Mouse (Mus musculus) kidney, adult 2 months (tissue): ENCODE results near the gene Rfc5. TPM values are rescaled to one million over a fixed set of nuclear protein-coding genes. Genes with fewer than 3 reads are reported as not detected.

Source experiments
- DNase-seq: peaks from one replicate; pipeline ENCODE4 v3.0.0; 2021
- H3K27ac ChIP-seq: fragments of 200-500 bp; 2 replicates; pipeline ENCODE4 v1.5.1; 2012; ENCODE audit warnings: low read depth, low read length, control low read depth, inconsistent platforms; ENCODE audit not compliant: insufficient read depth
- H3K27me3 ChIP-seq: fragments of 200-500 bp; replicated peaks from 2 replicates; pipeline ENCODE4 v1.6.1; 2012; ENCODE audit warnings: mild to moderate bottlenecking, moderate library complexity, low read length, inconsistent platforms; ENCODE audit not compliant: control insufficient read depth, insufficient read depth
- H3K36me3 ChIP-seq: fragments of 200-500 bp; 2 replicates; pipeline ENCODE4 v1.6.1; 2012; ENCODE audit warnings: mild to moderate bottlenecking, moderate library complexity, low read length, inconsistent platforms; ENCODE audit not compliant: control insufficient read depth, insufficient read depth
- H3K4me1 ChIP-seq: fragments of 200-500 bp; 2 replicates; pipeline ENCODE4 v1.6.1; 2011; ENCODE audit warnings: low read length; ENCODE audit not compliant: control insufficient read depth, insufficient read depth
- H3K4me3 ChIP-seq: fragments of 200-500 bp; 2 replicates; pipeline ENCODE4 v1.5.1; 2011; ENCODE audit warnings: mild to moderate bottlenecking, low read depth, low read length, control low read depth; ENCODE audit not compliant: insufficient read depth
- CTCF ChIP-seq: fragments of 200-500 bp; conservative IDR thresholded peaks from 2 replicates; pipeline ENCODE4 v1.5.1; 2011; ENCODE audit warnings: low read depth, mild to moderate bottlenecking, control low read depth, low read length, moderate library complexity, mixed read lengths; ENCODE audit not compliant: insufficient read depth, insufficient read length
- POLR2A ChIP-seq: fragments of 200-500 bp; IDR thresholded peaks from one replicate; pipeline ENCODE4 v1.6.1; 2011; ENCODE audit warnings: low read depth, low read length, control low read depth
- WGBS: fragments of 180-500 bp; shearing (Covaris S2); methylation state at CpG from one replicate; pipeline ENCODE4 v1.1.7; 2018; 5-methylcytosine and 5-hydroxymethylcytosine counted together
- polyA plus RNA-seq: library from polyadenylated mRNA; depleted of rRNA; stranded (reverse); fragments of >200 nt; gene quantifications from 2 replicates; pipeline ENCODE4 v1.2.3, GENCODE M21; 2012

Gene Rfc5
- polyA plus RNA-seq, 1 experiment, result 12.9 TPM

GRCm38 (mm10) chr5:117363066-117363782, 25.6 kb downstream of the Rfc5 start:
- no peak for TF ChIP-seq POLR2A
- no peak for TF ChIP-seq CTCF
- peaks cover 65% of the 10 kb centered on the region for H3K4me1 ChIP-seq
- H3K4me3 ChIP-seq, result no peak overlapping the region
- 28% methylated on average over 15 of the region's 15 CpGs for WGBS
- H3K27me3 ChIP-seq, result no peaks in the 10 kb centered on the region
- no peaks in the 10 kb centered on the region; the same call in 1 of the 2 replicates for H3K36me3 ChIP-seq
- peak; percentile 62 for DNase-seq
- peak overlapping the region; percentile 84 for H3K27ac ChIP-seq

DNA sequence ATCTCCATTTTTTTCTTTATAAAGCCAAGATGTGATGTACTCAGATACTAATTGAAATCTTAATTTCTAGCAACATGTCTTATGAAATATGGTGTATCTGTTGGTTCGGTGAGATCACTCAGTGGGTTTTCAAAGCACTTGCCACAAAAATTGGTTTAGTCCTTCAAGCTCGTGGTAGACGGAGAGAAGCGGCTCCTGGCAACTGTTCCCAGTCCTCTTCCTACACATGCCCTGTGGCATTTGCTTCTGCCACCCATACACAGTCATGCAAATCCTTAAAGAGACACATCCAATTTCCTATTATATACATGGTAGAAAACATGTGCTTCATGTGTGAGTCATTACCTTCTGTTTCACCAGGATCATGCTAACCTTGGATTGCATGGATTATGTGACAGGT, 27.3 kb downstream of the Rfc5 start:
- 38% methylated on average over 4 of the region's 4 CpGs for WGBS
- H3K36me3 ChIP-seq, result no peaks in the 10 kb centered on the region; the same call in 1 of the 2 replicates
- no peak for DNase-seq
- TF ChIP-seq POLR2A (no peak), CTCF (no peak)
- H3K27ac ChIP-seq, result peak overlapping the region; percentile 81
- H3K4me1 ChIP-seq, result peaks cover 63% of the 10 kb centered on the region
- H3K4me3 ChIP-seq, result no peak overlapping the region
- H3K27me3 ChIP-seq, result no peaks in the 10 kb centered on the region

DNA sequence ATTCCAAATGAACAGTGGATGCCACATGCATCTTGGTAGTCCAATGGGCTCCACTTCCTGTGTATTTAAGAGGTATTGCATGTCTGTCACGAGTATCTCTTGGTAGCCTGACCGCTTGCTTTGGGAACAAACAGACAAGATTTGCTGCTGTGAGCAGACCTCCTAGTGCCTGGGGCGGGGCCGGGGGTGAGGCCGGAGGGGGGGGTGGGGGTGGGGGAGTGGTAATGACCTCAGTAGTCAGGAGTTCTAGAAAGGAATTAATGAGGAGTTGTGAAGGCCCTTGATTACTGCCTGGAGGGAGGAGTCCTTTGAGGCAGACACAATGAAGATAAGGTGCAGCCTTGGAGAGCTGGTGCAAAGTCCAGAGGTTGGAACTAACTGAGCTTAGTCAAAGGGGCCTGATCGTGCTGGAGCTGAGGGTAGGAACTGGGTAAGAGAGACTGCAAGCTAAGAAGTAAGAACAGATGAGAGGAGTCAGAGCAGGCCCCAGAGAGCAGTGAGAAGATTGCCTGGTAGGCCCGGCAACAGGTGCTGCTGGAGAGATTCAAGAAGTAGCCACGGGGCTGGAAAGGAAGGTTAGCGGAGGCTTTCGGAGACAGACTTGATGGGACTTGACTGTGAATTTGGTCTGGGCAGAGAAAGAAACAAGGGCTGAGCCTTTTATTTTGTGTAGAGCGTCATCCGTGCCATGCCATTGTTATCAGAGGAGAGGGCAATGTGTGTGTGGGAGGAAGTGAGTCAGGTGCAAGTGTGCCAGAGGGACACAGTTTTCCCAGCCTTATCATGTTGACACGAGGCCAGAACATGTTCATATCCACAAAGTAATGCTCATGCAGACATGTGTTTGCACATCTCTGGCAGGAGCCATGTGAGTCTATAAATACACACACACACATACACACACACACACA, 28.0 kb downstream of the Rfc5 start:
- no peak for TF ChIP-seq CTCF
- no peak for TF ChIP-seq POLR2A
- Histone ChIP-seq H3K4me3 (peak overlapping the region; percentile 23), H3K27ac (peak overlapping the region; percentile 89), H3K27me3 (no peaks in the 10 kb centered on the region), H3K4me1 (peaks cover 65% of the 10 kb centered on the region), H3K36me3 (no peaks in the 10 kb centered on the region; the same call in 1 of the 2 replicates)
- DNase-seq, result peak; percentile 90
- 24% methylated on average over 13 of the region's 13 CpGs for WGBS

DNA sequence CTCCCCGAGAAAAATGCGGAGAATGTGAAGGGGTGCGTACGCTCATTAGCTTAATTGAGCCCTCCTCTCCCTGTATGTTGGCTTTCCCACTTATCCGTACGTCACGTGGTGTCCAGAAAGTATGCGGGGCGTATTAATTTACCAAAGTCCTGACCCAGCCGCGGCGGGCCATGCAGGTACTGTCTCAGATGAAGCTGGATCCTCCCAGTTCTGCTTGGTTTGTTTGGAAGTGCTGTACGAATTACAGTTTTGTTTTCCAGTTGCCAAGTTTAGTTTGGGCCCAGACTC, 28.7 kb downstream of the Rfc5 start:
- H3K36me3 ChIP-seq, result no peaks in the 10 kb centered on the region; the same call in 1 of the 2 replicates
- H3K27me3 ChIP-seq, result no peaks in the 10 kb centered on the region
- peak overlapping the region; percentile 89 for H3K27ac ChIP-seq
- DNase-seq, result peak; percentile 84
- whole genome bisulfite sequencing, result 26% methylated on average over 13 of the region's 13 CpGs
- no peak overlapping the region for H3K4me3 ChIP-seq
- H3K4me1 ChIP-seq, result peaks cover 60% of the 10 kb centered on the region
- TF ChIP-seq CTCF, result no peak
- TF ChIP-seq POLR2A, result no peak

- TF ChIP-seq POLR2A (no peak), CTCF (no peak)
- Histone ChIP-seq H3K27me3 (no peaks in the 10 kb centered on the region), H3K36me3 (no peaks in the 10 kb centered on the region; the same call in 1 of the 2 replicates), H3K27ac (peak overlapping the region; percentile 89), H3K4me1 (peaks cover 57% of the 10 kb centered on the region), H3K4me3 (no peak overlapping the region)
- WGBS, result 17% methylated on average over 7 of the region's 7 CpGs
- peak; percentile 89 for DNase-seq
Observed at GRCm38 (mm10) chr5:117359497-117360227, 29.2 kb downstream of the Rfc5 start.

GRCm38 (mm10) chr5:117358725-117359124, 30.1 kb downstream of the Rfc5 start:
- 36% methylated on average over 11 of the region's 11 CpGs for WGBS
- peak; percentile 83 for DNase-seq

More at GRCm38 (mm10) chr5:117358725-117359124, 30.1 kb downstream of the Rfc5 start:
- no peak overlapping the region for H3K4me3 ChIP-seq
- no peak for TF ChIP-seq POLR2A
- peak; percentile 77 for TF ChIP-seq CTCF
- H3K27ac ChIP-seq, result 0 out of 2 replicates have a peak overlapping the region, but pooled peaks have one; percentile 89
- no peaks in the 10 kb centered on the region; the same call in 1 of the 2 replicates for H3K36me3 ChIP-seq
- no peaks in the 10 kb centered on the region for H3K27me3 ChIP-seq
- peaks cover 50% of the 10 kb centered on the region for H3K4me1 ChIP-seq
